Mouse (Mus musculus): ENCODE results near the gene Gm10190. TPM values are rescaled to one million over a fixed set of nuclear protein-coding genes. Genes with fewer than 3 reads are reported as not detected.

The Gm10190 gene
- not detected in 2 replicates for polyA plus RNA-seq (2012)

DNA sequence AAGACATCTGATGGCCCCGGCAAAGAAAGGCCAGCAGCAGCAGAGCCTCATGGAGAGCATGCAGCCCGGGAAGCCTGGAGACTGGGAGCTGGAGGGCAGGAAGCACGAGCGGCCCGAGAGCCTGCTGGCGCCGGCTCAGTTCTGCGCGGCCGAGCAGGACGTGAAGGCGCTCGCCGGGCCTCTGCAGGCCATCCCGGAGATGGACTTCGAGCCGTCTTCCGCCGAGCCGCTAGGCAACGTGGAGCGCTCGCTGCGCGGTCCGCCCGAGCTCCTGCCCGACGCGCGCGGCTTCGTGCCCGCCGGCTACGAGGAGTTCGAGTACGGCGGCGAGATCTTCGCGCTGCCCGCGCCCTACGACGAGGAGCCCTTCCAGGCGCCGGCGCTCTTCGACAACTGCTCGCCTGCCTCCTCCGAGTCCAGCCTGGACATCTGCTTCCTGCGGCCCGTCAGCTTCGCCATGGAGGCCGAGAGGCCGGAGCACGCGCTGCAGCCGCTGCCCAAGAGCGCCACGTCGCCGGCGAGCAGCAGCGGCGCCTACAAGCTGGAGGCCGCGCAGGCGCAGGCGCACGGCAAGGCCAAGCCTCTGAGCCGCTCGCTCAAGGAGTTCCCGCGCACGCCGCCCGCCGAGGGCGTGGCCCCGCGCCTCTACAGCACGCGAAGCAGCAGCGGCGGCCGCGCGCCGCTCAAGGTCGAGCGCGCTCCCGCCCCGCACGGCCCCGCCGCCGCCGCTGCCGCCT is at the start of gene Gm10190:
Gm10190 (minus strand) TSS at position 553 of the 737 bp plus-strand sequence.
- no peak for TF ChIP-seq GATA1 (IDR thresholded peaks at IDR 0.05; ENCODE audit: low read length)

DNA sequence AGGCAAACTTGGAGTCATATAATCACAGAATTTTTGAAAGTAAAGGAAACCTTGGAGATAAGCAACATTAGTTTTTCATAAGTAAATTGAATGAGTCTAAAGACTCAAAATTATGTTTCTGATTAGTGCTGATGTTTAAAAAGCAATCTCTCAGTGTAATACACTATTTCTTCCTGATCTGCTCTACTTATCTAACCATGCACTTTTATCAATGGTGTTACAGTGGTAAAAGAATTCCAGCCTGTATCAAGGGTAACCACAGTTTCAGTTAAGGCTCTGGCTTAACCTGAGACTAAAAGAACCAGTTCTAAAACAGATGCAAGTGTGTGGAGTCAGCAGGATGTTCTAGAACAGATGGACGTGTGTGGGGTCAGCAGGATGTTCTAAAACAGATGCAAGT is 47.7 kb upstream of the Gm10190 start:
- TF ChIP-seq GATA1 (IDR thresholded peaks at IDR 0.05; ENCODE audit: low read length) = no peak

DNA sequence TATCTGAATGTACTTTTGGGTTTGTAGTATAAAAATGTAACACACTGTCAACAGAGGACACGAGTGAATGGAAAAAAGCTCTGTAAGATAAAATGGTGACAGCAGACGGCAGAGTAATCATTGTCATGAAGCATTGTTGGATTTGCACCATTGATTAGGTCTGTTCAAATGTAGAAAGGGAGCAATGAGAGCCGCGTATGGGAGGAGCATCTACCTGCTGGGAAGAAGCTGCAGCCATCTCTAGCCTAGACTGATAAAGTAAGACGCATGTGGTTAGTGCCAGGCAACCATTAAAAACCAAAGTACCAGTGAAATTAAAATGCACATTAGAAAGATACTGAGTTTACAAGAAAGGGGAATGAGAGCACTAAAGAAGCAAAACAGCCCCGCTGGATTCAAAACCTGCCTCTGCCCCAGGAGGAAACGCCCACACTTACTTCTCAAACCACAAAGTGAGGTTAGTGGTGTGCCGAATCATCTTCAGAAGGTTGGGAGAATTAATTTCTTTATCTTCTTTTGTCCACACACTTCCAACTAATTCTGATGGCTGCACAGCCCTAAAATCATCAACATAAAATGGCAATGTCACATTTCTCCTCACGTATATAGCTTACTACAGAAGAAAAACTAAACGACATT is 45.4 kb upstream of the Gm10190 start:
- TF ChIP-seq GATA1 (IDR thresholded peaks at IDR 0.05; ENCODE audit: low read length) = no peak

- no peak for TF ChIP-seq GATA1 (IDR thresholded peaks at IDR 0.05; ENCODE audit: low read length)
Observed at GRCm38 (mm10) chr17:80411182-80411581, 37.8 kb upstream of the Gm10190 start.

DNA sequence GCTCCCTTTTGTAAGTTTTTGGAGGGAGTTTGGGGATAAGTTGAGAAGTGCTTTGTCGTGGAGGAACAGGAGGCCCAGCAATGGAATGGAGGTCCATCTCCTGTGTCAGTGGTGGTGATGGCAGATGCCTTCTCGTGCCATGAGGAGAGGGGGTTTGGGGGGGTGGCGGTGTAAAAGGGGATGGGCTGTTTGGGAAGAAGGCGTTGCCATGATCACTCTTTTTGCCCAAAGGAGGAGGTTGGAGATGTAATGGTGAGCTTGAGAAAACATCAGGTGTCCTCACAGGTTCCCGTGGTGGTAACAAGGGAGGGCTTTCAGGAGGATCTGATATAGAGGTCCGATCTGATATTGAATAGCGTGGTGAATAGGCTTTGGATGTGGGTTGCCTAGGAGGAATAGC is 24.9 kb upstream of the Gm10190 start:
- no peak for TF ChIP-seq GATA1 (IDR thresholded peaks at IDR 0.05; ENCODE audit: low read length)

- TF ChIP-seq GATA1 (IDR thresholded peaks at IDR 0.05; ENCODE audit: low read length) = no peak
Observed at GRCm38 (mm10) chr17:80391423-80392403, 18.4 kb upstream of the Gm10190 start.

GRCm38 (mm10) chr17:80390024-80390423 is 16.7 kb upstream of the Gm10190 start:
- TF ChIP-seq GATA1 (IDR thresholded peaks at IDR 0.05; ENCODE audit: low read length) = no peak

- TF ChIP-seq GATA1 (IDR thresholded peaks at IDR 0.05; ENCODE audit: low read length) = no peak
Observed at GRCm38 (mm10) chr17:80385671-80386070, 12.3 kb upstream of the Gm10190 start.

DNA sequence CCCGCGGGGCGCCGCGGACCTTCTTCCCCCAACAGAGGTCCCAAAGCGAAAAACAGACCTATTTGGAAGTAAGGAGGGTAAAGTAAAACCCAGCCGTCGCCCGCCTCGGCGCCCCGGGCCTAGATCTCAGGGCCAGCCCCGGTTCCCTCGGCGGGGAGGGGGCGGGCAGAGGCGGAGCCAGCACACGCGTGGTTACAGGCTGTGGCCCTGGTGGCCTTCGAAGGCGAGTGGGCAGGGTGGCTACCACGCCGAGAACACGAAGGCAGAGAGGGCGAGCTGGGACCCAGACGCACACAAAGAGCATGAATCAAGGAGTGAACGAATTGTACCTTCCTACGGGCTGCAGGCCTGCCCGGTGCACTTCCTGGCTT is 370 bp upstream of the Gm10190 start:
- TF ChIP-seq GATA1 (IDR thresholded peaks at IDR 0.05; ENCODE audit: low read length) = no peak

DNA sequence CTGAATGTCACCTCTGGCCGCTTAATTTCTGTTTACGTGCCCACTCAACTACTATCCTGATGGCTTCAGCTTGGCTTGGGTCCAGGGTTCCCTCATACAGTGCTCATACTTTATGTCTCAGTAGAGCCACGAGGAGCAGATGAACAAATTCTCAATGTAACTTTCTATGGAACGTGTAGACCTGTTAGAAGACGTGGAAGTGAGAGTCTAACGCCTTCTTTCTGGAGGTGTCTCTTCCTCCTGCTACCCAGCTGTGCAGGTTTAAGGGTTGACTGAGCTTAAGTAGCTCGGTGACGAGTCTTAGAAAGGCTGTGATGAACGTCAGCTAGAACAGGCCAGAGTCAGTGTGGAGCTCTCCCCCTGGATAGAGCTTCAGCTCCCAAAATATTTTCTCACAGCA is 4.7 kb downstream of the Gm10190 start:
- TF ChIP-seq GATA1 (IDR thresholded peaks at IDR 0.05; ENCODE audit: low read length) = no peak

DNA sequence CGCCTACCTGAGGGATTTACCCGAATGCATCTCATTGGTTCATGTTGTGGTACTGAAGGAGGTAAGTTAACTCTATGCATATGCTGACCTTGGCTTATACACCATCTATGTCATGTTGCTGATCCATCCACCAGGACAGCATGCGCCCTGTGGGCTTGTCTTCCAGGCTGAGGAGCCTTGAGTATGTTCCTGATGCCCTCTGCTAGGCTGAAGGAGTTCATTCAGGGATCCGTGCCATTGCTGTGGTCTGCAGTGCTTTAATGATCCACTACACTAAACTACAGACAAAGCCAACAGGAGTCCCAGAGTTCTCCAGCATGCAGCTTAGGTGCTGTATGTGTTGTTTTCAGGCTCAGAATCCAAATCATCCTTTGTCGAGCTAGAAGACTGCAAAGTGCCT is 6.1 kb downstream of the Gm10190 start:
- TF ChIP-seq GATA1 (IDR thresholded peaks at IDR 0.05; ENCODE audit: low read length) = no peak

GRCm38 (mm10) chr17:80360245-80360644 is 13.1 kb downstream of the Gm10190 start:
- TF ChIP-seq GATA1 (IDR thresholded peaks at IDR 0.05; ENCODE audit: low read length) = no peak

- TF ChIP-seq GATA1 (IDR thresholded peaks at IDR 0.05; ENCODE audit: low read length) = no peak
Observed at GRCm38 (mm10) chr17:80347234-80347633, 26.1 kb downstream of the Gm10190 start.

- TF ChIP-seq GATA1 (IDR thresholded peaks at IDR 0.05; ENCODE audit: low read length) = no peak
Observed at GRCm38 (mm10) chr17:80346591-80347125, 26.7 kb downstream of the Gm10190 start.

GRCm38 (mm10) chr17:80345277-80345676 is 28.1 kb downstream of the Gm10190 start:
- TF ChIP-seq GATA1 (IDR thresholded peaks at IDR 0.05; ENCODE audit: low read length) = no peak

DNA sequence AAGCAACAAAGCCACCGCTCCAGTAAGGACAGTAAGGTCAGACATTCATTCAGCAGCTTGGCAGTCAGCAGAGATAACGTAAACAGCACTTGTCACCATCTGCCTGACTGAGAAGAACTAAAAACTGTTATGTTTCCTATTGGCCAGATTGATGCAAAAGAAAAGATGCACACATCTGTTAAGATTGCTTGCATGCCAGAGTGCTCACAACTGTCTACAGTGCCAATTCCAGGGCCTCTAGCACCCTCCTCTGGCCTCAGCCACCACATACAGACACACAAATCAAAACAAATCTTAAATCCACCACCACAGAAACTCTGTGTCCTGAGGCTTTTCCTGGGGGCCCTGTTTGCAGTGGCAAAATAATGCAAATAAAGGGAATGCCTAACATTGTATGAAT is 41.0 kb downstream of the Gm10190 start:
- no peak for TF ChIP-seq GATA1 (IDR thresholded peaks at IDR 0.05; ENCODE audit: low read length)
